Mouse (Mus musculus) forebrain, embryonic 13.5 days (tissue): Measurements from ENCODE around the gene Vmn2r32. TPM values are rescaled to one million over a fixed set of nuclear protein-coding genes. Genes with fewer than 3 reads are reported as not detected.
"Not testable (repeated sequence)": the region's sequence is repeated elsewhere in the genome, so short reads cannot be mapped to it uniquely, and the experiment has no call there.

Source experiments
- ATAC-seq: fragments of 200-750 bp; cut with Nextera tagmentation; 2 replicates; pipeline ENCODE4 v1.8.0; 2017
- H3K27ac ChIP-seq: fragments of 300-500 bp; sonication (generic); 2 replicates; pipeline ENCODE4 v1.5.1; 2015; ENCODE audit warnings: inconsistent platforms, mild to moderate bottlenecking, moderate library complexity
- H3K27me3 ChIP-seq: fragments of 300-500 bp; sonication (generic); 2 replicates; pipeline ENCODE4 v1.6.1; 2015; ENCODE audit warnings: mild to moderate bottlenecking, inconsistent platforms
- H3K36me3 ChIP-seq: fragments of 300-500 bp; sonication (generic); 2 replicates; pipeline ENCODE4 v1.6.1; 2015; ENCODE audit warnings: mild to moderate bottlenecking, inconsistent platforms; ENCODE audit not compliant: poor library complexity, severe bottlenecking
- H3K4me1 ChIP-seq: fragments of 300-500 bp; sonication (generic); 2 replicates; pipeline ENCODE4 v1.6.1; 2015; ENCODE audit warnings: inconsistent platforms
- H3K4me2 ChIP-seq: fragments of 300-500 bp; sonication (generic); 2 replicates; pipeline ENCODE4 v1.6.1; 2015; ENCODE audit warnings: inconsistent platforms, mild to moderate bottlenecking, moderate library complexity
- H3K4me3 ChIP-seq: fragments of 300-500 bp; sonication (generic); 2 replicates; pipeline ENCODE4 v1.5.1; 2015; ENCODE audit warnings: mild to moderate bottlenecking, inconsistent platforms
- H3K9ac ChIP-seq: fragments of 300-500 bp; sonication (generic); 2 replicates; pipeline ENCODE4 v1.6.1; 2015; ENCODE audit warnings: mild to moderate bottlenecking, inconsistent platforms
- H3K9me3 ChIP-seq: fragments of 300-500 bp; sonication (generic); replicated peaks from 2 replicates; pipeline ENCODE4 v1.6.1; 2016; ENCODE audit warnings: inconsistent platforms
- WGBS: fragments of 180-500 bp; shearing (Covaris S2); methylation state at CpG from one replicate; pipeline ENCODE4 v1.1.7; 2015; 5-methylcytosine and 5-hydroxymethylcytosine counted together
- polyA plus RNA-seq: library from polyadenylated mRNA; unstranded; fragments of >200 nt; fragmentation: Nextera tagmentation; extraction: Ambion mirVana; gene quantifications from 2 replicates; pipeline ENCODE4 v1.2.1, GENCODE M21; 2015

Vmn2r32 gene
- not detected in 2 replicates for polyA plus RNA-seq

DNA sequence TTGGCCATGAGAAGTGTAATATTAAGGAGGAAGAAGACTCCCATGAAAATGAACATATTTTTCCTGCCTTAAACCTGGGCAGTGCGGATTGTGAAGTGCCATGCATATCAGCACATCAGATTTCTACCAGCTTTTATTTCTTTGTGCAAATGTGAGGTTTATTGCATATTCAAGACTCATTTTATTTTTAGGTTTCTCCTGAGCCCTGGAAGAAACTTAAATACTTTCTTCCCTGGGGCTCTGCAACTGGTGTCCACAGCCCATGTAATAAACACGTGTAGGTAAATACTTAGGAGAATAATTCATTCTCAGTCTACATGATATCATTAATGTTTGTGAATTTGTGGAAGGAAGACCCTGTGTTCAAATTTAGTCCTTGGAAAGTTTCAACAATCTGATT lies at the start of gene Vmn2r32:
Gene Vmn2r32 (minus strand): TSS at position 101 of the 400 bp plus-strand sequence.
- H3K27me3 ChIP-seq, H3K4me1 ChIP-seq, H3K9me3 ChIP-seq, H3K4me2 ChIP-seq, H3K36me3 ChIP-seq, H3K9ac ChIP-seq, H3K27ac ChIP-seq, H3K4me3 ChIP-seq, ATAC-seq: not testable (repeated sequence)
- WGBS = 82% methylated on average over 2 of the region's 2 CpGs

Other genes with a start within 250 kb of the Vmn2r32 start
- 0.28 and 1.1 TPM in 2 replicates for gene Vmn2r29, start 232.7 kb downstream of the Vmn2r32 start, polyA plus RNA-seq
- gene Gm45844, start 201.7 kb downstream of the Vmn2r32 start, polyA plus RNA-seq = 3.2 and 5.5 TPM in 2 replicates
- 101 and 118 TPM in 2 replicates for gene Clcn4, start 179.2 kb downstream of the Vmn2r32 start, polyA plus RNA-seq
- not detected in 2 replicates for gene Vmn2r30, start 142.4 kb downstream of the Vmn2r32 start, polyA plus RNA-seq
- gene Gm45783, start 105.4 kb downstream of the Vmn2r32 start, polyA plus RNA-seq = not detected in 2 replicates
- not detected in 2 replicates for gene Vmn2r31, start 80.3 kb downstream of the Vmn2r32 start, polyA plus RNA-seq
- not detected in 2 replicates for gene Vmn2r33, start 86.8 kb upstream of the Vmn2r32 start, polyA plus RNA-seq
- gene Vmn2r34, start 209.5 kb upstream of the Vmn2r32 start, polyA plus RNA-seq = not detected in 2 replicates